Mouse (Mus musculus): ENCODE data around the gene Pex7.

DNA sequence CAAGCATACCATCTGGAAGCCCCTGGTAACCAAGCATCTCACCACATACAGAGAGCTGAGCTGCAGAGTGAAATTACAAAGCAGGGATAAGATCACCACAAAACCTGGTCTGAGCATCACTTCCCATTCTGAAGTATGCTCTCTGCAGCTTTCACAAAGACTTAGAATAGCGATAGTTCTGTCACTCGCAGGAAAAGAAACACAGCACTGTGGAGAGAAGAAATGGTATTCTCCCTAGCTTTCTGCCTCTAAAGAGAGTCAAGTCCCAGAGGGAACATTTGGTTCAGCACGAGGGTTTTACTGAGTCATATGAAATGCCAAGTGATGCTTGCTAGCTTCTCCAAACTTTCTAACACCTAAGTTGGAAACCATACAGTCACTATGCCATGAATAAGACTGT, 17.6 kb downstream of the Pex7 start:
- TF ChIP-seq CTCF (IDR thresholded peaks at IDR 0.05; ENCODE audit: low read depth): no peak
- no peak for TF ChIP-seq EP300 (IDR thresholded peaks at IDR 0.05; ENCODE audit: low read depth)
